Mouse (Mus musculus) heart, postnatal 25 days (tissue): Measurements from ENCODE around the gene Chrd. TPM values are rescaled to one million over a fixed set of nuclear protein-coding genes. Genes with fewer than 3 reads are reported as not detected.

Experiments used
- DNase-seq: peaks from one replicate; pipeline ENCODE4 v3.0.0; 2022; ENCODE audit warnings: low spot score
- intact Hi-C: fragments of 180-260 bp; cut with DNase I; formaldehyde crosslinking; loops from one replicate; pipeline ENCODE4 v1.15.1; 2025
- total RNA-seq, 2 experiments: library from RNA; stranded (reverse); gene quantifications; 2 replicates each; pipeline ENCODE4 v1.2.3; 2021

The Chrd gene
- total RNA-seq, 2 experiments from 2014 or later = 2.0 to 2.7 TPM

DNA sequence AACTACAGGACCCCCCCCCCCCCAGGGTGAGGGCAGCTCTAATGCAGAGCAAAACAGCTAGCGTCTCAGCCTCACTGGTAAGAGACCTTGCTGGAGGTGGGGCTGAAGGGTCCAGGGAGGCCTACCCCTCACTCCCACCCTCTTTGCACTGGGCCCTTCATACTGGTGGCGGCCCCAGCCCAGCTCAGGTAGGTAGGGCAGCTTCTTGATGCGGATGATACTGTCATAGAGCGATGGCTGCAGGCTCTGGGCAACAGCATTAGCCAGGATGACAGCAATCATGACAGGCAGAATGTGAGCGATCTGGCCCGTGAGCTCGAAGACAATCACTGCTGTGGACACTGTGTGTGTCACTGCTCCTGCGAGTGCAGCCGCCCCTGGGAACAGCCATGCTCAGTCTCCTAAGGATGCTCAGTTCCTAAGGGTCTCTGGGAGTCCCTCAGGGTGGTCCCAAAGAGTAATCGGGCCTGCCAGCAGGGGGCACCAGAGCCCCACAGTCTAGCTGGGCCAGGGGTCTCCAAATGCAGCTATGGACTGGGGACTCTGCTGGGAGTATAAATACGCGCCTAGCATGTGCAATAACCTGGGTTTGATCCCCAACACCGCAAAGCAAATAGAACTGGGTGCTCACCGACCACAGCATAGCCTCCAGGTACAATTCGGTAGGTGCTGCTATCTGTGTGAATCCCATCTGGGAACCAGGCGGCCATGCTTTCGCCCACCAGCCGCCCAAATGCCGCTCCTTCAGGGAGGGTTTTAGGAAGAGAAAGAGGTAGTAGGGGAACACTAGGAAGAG lies 23.8 kb upstream of the Chrd start:
- intact Hi-C loops = loop anchor here (1.0 kb wide), 1 partner anchor 56 kb away; no protein-coding TSS in a partner anchor

DNA sequence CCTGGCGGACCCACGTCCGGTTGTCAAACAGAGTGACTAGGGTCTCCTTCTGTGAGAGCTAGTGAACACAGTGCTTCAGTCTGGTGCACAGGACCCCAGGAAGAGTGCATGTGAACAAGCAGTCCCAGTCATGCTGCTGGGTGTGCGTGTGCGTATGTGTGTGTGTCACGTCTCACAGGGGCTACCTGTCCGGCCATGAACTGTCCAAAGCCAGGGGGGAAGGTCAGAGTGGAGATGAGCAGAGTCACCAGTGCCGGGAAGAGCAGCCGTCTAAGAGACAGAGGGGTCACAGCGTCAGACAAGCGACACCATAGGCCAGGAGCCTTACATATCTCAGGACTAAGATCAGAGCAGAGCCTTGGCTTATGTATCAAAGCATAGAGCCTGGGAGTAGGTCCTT lies 22.6 kb upstream of the Chrd start:
- intact Hi-C loops = no loop called here
- DNase-seq = no peak

More for the DNA sequence above, 23.8 kb upstream of the Chrd start:
- no peak for DNase-seq

DNA sequence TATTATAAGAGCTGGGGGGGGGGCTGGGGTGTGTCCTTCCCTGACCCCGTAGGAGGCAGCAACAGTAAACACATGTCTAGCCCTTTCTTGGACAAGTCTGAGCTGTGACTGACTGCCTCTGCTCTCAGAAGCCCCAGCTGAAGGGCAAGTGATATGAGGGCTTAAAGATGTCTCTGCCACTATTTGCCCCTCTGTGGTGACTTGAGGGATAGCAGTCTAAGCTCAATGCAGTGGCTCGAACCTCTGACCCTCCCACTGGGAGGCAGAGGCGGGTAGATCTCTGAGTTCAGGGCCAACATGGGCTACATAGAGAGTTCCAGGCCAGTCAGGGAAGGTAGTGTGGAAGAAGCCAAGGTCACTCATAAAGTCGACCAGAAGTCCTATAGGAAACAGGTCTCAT lies 22.1 kb upstream of the Chrd start:
- DNase-seq = no peak
- intact Hi-C loops = no loop called here

DNA sequence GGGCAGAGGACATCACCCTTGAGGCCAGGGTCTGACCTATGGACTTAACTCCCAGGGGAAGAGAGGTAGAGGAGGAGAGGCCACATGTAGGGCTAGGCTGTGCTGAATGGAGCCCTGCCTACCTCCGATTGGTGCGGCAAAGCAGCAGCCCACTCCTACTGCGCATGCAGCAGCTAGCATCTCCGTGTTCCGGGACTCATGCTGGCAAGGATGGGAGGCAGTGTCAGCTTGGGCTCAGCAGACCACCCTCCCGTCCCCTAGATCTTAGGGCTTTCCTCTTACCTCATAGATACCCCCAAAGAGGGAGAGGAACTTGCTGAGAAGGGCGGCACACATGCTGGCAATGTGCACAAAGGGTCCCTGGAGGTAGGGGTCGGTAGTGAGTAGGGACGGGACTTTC lies 20.7 kb upstream of the Chrd start:
- DNase-seq = no peak
- intact Hi-C loops = no loop called here

DNA sequence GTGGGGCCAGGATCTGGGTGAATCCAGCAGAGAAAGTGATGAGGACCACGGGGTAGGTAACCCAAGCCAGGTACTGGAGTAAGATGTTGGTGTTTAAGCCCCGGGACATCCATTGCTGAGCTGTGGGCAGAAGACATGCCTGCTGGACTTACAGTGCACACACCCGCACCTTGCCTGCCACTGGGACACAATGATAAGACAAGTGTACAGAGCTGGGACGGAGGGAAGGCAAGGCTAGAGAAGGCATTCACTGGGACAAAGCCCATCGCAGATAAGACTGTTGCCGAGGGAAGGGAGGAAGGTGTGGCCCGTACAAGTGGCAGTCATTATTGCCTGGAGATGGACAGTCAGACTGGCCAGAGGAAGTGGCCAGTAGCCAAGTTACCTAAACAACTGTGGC lies 20.0 kb upstream of the Chrd start:
- DNase-seq = no peak
- intact Hi-C loops = no loop called here

DNA sequence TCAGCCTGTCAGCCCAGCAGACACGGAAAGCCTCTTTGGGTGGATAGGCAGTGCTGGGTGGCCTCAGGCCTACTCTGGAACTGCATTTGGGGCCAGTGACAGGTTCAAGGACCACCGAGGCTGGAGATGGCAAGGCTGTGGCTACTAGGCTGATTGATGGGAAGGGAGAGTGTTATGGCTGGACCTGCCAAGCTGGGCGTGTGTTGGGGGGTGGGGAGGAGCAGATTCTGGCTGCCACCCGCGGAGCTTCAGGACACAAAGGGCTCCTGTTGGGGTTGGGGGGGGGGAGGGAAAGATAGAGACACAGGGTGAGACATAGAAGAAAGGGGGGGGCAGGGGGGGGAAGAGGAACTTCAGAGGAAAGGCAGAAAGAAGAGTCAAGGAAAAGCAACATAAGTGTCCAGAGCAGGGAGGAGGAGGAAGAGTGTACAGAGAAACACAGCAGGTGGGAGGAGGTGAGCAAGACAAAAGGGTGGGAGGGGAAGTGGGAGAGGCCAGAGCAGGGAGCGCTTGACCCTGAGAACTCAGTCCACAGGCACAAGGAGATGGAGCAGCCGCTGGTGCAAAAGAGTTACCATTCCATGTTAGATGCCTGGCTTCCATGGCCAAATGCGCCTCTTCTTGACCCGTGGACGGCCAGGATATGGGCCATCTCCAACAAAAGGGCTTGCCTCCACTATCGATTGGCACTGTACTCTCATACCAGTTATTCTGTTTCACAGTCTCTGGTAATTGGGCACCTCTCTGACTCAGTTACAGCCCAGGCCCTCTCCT lies 18.4 kb upstream of the Chrd start:
- DNase-seq = no peak

DNA sequence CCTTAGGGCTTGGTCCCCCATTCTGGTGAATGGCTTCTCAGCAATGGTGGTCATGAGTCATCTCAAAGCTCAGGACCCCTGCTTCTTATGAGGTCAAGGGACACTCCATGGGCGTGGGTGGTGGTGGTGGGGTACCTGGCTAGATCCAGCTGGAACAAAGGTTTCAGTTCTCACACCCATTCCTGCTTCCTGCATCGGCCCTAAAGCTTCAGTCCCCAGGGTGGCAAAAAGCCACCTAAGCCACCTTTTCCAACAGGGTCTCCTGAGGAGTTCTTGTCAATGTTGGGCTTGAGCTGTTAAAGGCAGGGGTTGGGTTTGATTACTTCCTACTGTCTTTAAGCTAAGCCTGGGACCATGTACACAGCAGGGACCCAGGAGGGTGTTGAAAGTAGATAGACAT lies 17.8 kb upstream of the Chrd start:
- intact Hi-C loops = loop anchor here (5.0 kb wide), 1 partner anchor 178 kb away; the partner anchor contains the start of gene Ap2m1

More for the DNA sequence above, 18.4 kb upstream of the Chrd start:
- intact Hi-C loops = loop anchor here (5.0 kb wide), 1 partner anchor 177 kb away; the partner anchor contains the start of gene Ap2m1

DNA sequence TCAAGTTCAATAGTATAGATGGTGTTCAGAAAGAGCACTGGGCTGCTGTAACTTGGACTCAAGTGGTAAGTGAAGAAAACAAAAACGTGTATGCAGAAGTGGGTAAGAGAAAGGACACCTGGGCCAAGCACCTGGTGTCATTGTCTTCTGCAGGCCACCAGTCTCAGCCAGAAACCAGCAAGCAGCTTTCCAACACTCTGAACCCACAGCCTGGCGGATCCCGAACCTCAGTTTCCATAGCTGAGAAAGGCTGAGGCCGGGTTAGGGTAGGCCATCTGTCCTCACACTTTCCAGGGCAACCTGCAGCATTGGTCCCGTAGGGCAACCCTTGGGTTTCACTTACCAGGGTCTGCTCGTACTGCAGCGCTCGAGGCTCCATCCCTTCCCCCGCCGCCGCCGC lies 17.4 kb upstream of the Chrd start:
- intact Hi-C loops = loop anchor here (5.0 kb wide), 1 partner anchor 178 kb away; the partner anchor contains the start of gene Ap2m1
- DNase-seq = no peak

More for the DNA sequence above, 17.8 kb upstream of the Chrd start:
- DNase-seq = no peak

DNA sequence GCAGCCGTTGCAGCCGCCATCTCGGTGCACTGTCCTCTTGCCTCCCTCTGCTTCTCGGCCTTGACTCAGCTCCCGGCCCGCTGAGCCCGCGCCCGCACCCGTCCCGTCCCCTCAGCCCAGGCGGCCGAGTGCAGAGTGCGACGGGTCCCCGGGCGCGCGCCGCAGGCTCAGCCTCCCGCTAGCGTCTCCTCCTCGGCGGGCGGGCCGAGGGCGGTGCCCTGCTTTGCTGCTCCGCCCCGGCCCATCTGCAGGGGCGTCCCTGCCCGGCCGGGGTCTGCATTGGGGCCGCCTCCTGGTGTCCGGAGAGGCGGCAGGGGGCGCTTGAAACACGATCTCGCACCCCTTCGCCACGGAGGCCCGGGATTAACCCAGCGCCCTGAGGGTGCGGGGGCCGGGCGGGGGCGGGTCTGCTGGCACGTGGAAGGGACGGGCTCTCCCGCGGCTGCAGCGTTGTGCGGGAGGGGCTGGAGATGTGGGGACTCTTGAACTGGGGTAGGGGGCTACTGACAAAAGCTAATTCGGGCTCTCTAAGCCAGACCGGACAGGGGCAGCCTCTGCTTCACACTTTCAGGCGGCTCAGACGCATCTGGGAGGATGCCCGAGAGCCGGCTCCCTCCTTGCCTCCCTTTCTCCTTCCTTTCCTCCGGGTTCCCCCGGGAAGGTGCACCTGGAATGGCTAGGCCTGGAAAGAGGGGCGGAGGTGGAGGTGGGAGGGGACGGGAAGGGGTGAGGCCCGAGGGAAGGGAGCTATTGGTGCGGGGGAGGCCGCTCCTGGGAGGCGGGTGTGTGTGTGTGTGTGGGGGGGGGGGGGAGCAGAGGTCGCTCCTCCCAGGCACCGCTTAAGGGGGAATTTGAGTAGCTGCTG lies 16.7 kb upstream of the Chrd start:
- intact Hi-C loops = loop anchor here (2.0 to 5.0 kb wide), 2 partner anchors 15 to 179 kb away; partner anchors contain the start of gene Ap2m1
- DNase-seq = peak; percentile 67

DNA sequence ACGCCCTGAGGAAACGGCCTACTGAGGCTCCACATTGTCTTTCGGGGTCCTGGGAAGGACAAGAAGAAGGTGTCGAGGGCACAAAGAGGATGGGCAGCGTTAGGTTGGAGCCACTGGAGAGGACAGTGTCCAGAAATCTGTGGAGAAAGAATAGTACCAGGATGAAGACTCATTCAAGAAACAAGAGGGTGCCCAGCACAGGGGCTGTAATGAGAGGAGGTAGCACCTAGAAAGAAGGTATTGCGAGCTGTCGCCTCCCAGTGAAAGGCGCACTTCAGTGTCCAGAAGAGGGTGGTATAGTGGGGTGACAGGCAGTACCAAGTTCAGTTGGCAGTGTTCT lies 16.1 kb upstream of the Chrd start:
- DNase-seq = no peak
- intact Hi-C loops = loop anchor here (2.0 to 5.0 kb wide), 2 partner anchors 16 to 180 kb away; partner anchors contain the start of gene Ap2m1

DNA sequence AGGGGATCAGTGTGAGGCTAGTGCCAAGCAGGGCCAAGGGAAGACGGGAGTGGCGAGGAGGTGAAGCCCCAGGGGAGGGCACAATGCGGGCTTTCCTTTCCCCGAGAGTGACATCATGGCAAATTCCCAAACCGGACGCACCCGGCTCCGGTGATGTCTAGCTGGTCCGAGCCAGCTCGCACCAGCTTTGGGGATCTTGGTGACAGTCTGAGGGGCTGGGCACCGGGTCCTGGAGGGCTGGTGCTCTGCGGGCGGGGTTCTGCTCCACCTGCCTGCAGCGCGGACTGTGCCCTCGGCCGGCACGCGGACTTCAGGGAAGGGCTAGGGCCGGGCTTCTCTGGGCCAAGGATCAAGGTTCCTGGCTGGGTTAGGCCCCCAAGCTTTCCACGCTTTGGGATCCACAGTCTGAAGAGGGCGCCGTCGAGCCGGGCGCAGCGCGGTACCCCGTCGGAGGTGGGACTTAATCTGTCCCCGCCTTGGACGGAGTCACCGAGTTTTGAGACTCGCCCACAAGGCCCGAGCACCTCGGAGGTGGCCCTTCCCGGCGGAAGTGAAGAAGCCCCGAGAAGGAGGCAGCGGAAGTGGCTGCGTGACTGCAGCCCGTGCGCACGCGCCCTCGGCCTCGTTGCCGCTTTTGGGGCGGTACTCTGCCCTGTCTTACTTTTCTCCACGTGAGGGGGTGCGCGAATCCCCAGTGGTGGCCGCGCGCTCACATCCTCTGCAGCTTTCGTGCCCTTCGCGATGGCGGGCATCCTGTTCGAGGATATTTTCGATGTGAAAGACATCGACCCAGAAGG lies 15.5 kb upstream of the Chrd start, which contains the start of the genes Polr2h and Clcn2:
Gene Polr2h, plus strand, starts transcription at position 485 of the 797 bp plus-strand sequence.
Gene Clcn2, minus strand, starts transcription at position 566 of the 797 bp plus-strand sequence.
- intact Hi-C loops = loop anchor here (2.0 to 5.0 kb wide), 2 partner anchors 17 to 180 kb away; partner anchors contain the start of gene Ap2m1
- peak; percentile 97 for DNase-seq

DNA sequence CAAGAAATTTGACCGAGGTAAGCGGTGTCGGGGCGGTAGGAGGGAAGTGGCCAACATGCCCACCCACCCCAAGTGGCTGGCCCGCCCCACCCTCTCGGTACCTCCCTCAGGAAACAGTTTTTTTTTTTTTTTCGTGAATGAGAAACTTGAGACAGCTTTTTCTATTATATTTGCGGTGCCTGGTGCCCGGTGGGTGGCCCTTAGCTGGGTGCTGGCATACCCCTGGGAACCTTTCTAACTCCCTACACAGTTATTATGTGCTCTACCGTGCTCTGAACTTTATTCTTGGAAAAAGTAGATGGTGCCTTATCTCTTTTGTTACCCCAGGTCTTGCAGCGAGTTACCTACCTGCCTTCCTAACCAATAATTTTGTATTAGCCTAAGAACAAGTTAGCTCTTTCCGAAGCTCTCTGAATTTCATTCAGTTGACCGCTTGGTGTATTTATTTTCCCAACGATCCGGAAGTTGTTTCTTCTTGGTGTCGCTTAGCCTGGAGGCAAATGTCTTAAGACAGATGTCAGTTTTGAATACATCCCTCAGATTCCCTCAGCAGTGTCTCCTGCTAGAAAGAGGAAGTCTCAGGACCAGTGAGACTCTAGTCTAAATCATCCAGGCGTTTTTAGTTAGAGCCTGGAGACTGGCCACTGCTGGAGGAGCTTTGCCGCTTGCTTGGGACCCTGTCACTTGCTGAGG lies 14.8 kb upstream of the Chrd start:
- no peak for DNase-seq
- intact Hi-C loops = loop anchor here (2.0 to 5.0 kb wide), 2 partner anchors 17 to 181 kb away; partner anchors contain the start of gene Ap2m1

DNA sequence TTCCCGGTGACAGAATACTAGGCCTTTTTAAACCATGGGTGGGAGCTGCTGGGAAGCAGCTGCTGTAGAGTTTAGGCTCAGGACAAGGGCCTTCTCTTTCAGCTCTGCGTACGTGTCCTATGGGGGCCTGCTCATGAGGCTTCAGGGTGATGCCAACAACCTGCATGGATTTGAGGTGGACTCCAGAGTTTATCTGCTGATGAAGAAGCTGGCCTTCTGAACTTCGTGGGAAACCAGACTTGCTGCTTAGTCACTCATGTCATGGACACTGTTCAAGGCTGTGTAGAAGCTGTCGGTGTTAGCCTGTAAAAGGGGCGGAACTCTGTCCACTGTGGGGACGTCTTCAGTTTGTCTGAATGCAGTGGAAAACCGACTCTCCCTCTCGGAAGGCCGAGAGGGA lies 11.1 kb upstream of the Chrd start:
- intact Hi-C loops = no loop called here
- DNase-seq = no peak

DNA sequence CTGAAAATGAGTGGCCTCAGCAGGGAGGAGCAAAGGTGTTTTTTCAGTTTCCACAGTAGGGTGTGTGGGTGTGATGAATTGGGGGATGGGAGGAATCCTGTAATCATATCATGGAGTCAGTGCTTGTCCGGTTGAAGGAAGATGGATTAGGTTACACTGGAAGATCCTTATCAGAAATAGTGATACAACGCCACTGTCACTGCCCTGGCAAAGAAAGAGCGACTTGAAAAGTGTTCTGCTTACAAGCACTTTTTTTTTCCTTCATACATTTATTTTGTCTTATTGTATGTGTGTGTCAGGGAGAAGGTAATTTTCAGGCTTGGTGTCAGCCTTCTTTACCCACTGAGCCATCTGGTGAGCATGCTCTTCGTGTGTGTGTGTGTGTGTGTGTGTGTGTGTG lies 10.2 kb upstream of the Chrd start:
- no peak for DNase-seq
- intact Hi-C loops = no loop called here

DNA sequence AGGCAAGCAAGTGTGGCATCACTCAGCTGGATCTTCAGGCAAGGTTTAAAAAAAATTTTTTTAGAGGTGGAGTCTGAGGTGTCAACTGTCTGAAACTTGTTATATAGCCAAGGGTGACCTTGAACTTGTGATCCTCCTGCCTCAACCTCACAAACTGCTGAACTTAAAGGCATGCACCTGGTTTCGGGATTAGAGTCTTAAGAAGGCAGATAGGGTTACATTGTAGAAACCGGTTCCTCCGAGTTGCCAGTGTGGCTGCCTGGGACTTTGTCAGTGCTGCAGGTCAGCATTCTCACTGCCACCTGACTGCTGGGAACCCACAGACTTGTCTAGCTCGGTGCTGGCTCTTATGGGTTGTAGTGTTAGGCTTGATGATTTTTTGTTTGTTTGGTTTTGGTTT lies 9.7 kb upstream of the Chrd start:
- intact Hi-C loops = no loop called here
- DNase-seq = no peak

DNA sequence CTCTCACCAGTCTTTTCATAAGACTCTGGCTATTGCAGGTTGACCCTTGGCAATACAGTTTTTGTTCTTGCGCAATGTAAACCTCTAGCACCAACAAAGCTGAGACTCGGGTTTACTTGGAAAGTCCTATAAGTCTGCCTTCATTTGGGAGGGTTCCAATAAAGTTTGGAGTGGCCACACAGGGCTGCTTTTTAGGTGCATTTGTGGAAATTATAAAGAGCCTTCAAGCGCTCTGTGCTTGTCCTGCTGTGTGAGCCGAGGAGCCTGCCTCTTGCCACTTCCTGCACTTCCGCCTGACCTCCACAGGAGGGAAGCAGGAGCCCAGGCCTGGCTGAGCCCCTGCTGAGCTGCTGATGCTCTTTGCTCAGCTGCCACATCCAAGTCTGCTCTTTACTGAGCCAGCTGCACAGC lies 8.6 kb upstream of the Chrd start:
- no peak for DNase-seq
- intact Hi-C loops = loop anchor here (2.0 kb wide), 2 partner anchors 36 to 468 kb away; no protein-coding TSS in a partner anchor

DNA sequence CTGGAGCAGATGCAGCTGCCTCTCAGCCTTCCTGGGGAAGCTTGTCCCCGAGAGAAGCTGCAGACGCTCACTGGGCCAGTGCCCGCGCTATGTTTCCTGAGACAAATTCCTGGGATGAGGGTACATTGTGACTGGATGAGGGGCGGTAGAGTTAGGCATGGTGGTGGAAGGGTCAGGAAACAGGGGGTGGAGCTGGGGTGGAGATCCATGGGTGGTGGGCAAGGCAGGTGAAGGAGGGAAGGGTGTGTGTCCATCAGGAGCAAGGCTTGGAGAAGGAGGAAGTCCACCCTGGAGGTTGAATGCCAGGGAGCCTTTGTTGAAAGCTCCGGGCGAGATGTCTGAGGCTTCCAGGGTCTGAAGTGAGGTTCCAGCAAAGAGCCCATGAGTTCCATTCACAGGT lies 7.6 kb upstream of the Chrd start:
- intact Hi-C loops = loop anchor here (2.0 kb wide), 2 partner anchors 35 to 467 kb away; no protein-coding TSS in a partner anchor

DNA sequence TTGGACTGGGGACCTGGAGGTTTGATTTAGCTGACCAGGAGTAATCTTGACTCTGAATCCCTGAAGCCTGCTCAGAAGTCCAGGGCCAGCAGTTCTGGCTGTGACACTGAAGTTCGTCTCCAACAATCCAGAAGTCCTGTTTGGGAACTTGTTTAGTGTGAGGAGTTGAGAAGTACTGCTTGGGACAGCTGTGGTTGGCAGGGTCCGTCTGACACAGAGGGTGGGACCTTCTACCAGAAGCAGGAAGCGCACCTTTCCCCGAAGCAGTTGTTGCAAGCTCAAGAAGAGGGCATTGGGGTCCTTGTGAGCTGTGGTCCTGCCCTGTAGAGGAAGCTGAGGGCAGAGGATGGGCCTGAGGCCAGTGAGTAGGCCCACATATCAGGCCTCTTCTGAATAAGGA lies 7.2 kb upstream of the Chrd start:
- intact Hi-C loops = loop anchor here (2.0 kb wide), 2 partner anchors 35 to 467 kb away; no protein-coding TSS in a partner anchor
- no peak for DNase-seq

More for the DNA sequence above, 7.6 kb upstream of the Chrd start:
- DNase-seq = no peak
